Mouse (Mus musculus): ENCODE results near the gene Patl1. TPM values are rescaled to one million over a fixed set of nuclear protein-coding genes. Genes with fewer than 3 reads are reported as not detected.
"Not testable (repeated sequence)": the region's sequence is repeated elsewhere in the genome, so short reads cannot be mapped to it uniquely, and the experiment has no call there.

Patl1 gene
- total and polyA plus RNA-seq, 3 experiments, result 5.4 to 33.5 TPM; not detected in 1

DNA sequence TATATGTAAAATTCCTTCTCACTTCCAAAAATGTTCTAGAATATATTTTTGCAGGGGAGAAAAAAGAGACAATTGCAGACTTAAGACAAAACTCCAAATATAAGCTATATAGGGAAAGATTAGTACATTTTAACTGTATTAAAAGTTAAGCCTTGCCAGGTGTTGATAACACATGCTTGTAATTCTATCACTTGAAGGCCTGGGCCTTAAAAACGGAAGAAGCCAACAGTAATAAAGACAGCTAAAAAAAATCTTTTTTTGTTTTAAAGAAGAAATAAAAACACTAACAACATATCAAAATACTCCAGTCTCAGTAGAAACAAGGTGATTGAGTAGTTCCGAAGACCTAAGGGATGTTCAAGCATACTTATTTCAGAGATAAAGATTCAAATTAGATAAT is 14.2 kb downstream of the Patl1 start:
- no peak overlapping the region for H3K27ac ChIP-seq (ENCODE audit: control insufficient read depth, low read depth, low read length)
- peak; percentile 37 for DNase-seq (ENCODE audit: low read depth, low spot score)
- TF ChIP-seq TAL1 (IDR thresholded peaks at IDR 0.05; ENCODE audit: low read length) (no peak), ZNF384 (IDR thresholded peaks at IDR 0.05; ENCODE audit: low read depth, low read length) (peak; percentile 53; the same call in 1 of the 2 replicates), EP300 (IDR thresholded peaks at IDR 0.05; ENCODE audit: low read depth in 1 of 2, low read length in 2 of 2) (peak; percentile 68 to 73; a peak in 3 of 4 replicates), MXI1 (IDR thresholded peaks at IDR 0.05; ENCODE audit: low read depth, low read length) (peak; percentile 22; the same call in 1 of the 2 replicates), MYC (IDR thresholded peaks at IDR 0.05; ENCODE audit: low read depth, low read length) (peak; percentile 23; the same call in 1 of the 2 replicates), GABPA (IDR thresholded peaks at IDR 0.05; ENCODE audit: low read depth, low read length) (no peak), E2F4 (IDR thresholded peaks at IDR 0.05; ENCODE audit: borderline replicate concordance, low read depth, low read length) (no peak), TCF12 (IDR thresholded peaks at IDR 0.05; ENCODE audit: low read depth, low read length) (peak; percentile 38; the same call in 1 of the 2 replicates), GATA1 (IDR thresholded peaks at IDR 0.05; ENCODE audit: low read depth, low read length) (peak; percentile 50), CHD1 (IDR thresholded peaks at IDR 0.05; ENCODE audit: low read depth, low read length) (no peak), POLR2AphosphoS5 (IDR thresholded peaks at IDR 0.05; ENCODE audit: borderline replicate concordance, low read depth, low read length) (no peak)
- H3K9ac ChIP-seq (ENCODE audit: control insufficient read depth, low read depth, low read length, poor library complexity, severe bottlenecking), result no peak overlapping the region; the same call in 1 of the 2 replicates
- no peaks in the 10 kb centered on the region for H3K27me3 ChIP-seq (ENCODE audit: control insufficient read depth in 1 of 2, insufficient read depth in 2 of 2, low read length in 2 of 2)
- peaks cover 11 to 21% of the 10 kb centered on the region in 2 experiments; a peak in 3 of 4 replicates for H3K4me1 ChIP-seq (ENCODE audit: control insufficient read depth in 1 of 2, insufficient read depth in 2 of 2, low read length in 2 of 2)
- H3K79me2 ChIP-seq (ENCODE audit: control insufficient read depth, insufficient read depth, low read length, poor library complexity), result peaks cover 1% of the 10 kb centered on the region
- H3K36me3 ChIP-seq (ENCODE audit: control insufficient read depth in 1 of 2, insufficient read depth in 2 of 2, low read length in 2 of 2), result peaks cover 20 to 41% of the 10 kb centered on the region in 2 experiments
- H3K9me3 ChIP-seq (replicated peaks; ENCODE audit: insufficient read depth, low read length), result no peaks in the 10 kb centered on the region
- no peak overlapping the region for H3K4me3 ChIP-seq (ENCODE audit: control insufficient read depth in 1 of 2, insufficient read depth in 1 of 2, low read depth in 2 of 2, low read length in 2 of 2)

DNA sequence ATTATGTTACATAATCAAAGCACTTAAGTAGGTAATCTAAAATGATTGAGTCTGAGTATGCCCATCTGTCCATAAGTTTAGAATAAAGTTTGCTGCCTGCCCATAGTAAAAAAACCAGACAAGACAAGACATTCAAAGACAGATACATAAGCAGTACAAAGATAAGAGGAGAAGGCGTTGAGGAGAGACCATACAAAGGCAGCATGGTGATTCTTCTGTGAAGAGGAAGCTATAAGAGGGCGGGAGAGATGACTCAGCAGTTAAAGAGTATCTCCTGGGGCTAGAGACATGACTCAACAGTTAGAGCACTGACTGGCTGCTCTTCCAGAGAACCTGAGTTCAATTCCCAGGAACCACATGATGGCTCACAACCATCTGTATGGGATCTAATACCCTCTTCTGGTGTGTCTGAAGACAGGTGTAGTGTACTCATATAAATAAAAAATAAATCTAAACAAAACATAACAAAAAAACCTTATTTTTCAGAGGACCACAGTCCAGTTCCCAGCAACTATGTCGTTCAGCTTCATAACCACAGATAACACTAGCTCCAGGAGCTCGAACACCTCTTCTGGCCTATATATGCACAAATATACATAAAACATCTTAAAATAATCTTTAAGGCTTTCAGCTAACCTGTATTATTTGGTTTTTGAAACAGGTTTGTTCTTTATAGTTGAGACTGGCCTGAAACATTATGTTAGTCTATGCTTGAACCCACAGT is 16.0 kb downstream of the Patl1 start:
- peak; percentile 96 for DNase-seq (ENCODE audit: low read depth, low spot score)
- Histone ChIP-seq H3K27ac (ENCODE audit: control insufficient read depth, low read depth, low read length) (peak overlapping the region; percentile 62), H3K79me2 (ENCODE audit: control insufficient read depth, insufficient read depth, low read length, poor library complexity) (peaks cover 1% of the 10 kb centered on the region), H3K9me3 (replicated peaks; ENCODE audit: insufficient read depth, low read length) (no peaks in the 10 kb centered on the region), H3K4me1 (ENCODE audit: control insufficient read depth in 1 of 2, insufficient read depth in 2 of 2, low read length in 2 of 2) (peaks cover 9 to 21% of the 10 kb centered on the region in 2 experiments; a peak in 3 of 4 replicates), H3K27me3 (ENCODE audit: control insufficient read depth in 1 of 2, insufficient read depth in 2 of 2, low read length in 2 of 2) (no peaks in the 10 kb centered on the region), H3K36me3 (ENCODE audit: control insufficient read depth in 1 of 2, insufficient read depth in 2 of 2, low read length in 2 of 2) (peaks cover 21 to 38% of the 10 kb centered on the region in 2 experiments), H3K9ac (ENCODE audit: control insufficient read depth, low read depth, low read length, poor library complexity, severe bottlenecking) (0 out of 2 replicates have a peak overlapping the region, but pooled peaks have one; percentile 8), H3K4me3 (ENCODE audit: control insufficient read depth in 1 of 2, insufficient read depth in 1 of 2, low read depth in 2 of 2, low read length in 2 of 2) (no peak overlapping the region)
- peak; percentile 77 for TF ChIP-seq MAX (IDR thresholded peaks at IDR 0.05; ENCODE audit: low read length)
- TF ChIP-seq MAFK (IDR thresholded peaks at IDR 0.05; ENCODE audit: borderline replicate concordance, low read depth, low read length), result peak; percentile 96
- TF ChIP-seq TAL1 (IDR thresholded peaks at IDR 0.05; ENCODE audit: low read length), result peak; percentile 48
- TF ChIP-seq EP300 (IDR thresholded peaks at IDR 0.05; ENCODE audit: low read depth in 1 of 2, low read length in 2 of 2), result peak; percentile 82
- TF ChIP-seq BHLHE40 (IDR thresholded peaks at IDR 0.05; ENCODE audit: borderline replicate concordance, low read depth, low read length), result no peak
- TF ChIP-seq JUND (IDR thresholded peaks at IDR 0.05; ENCODE audit: low read depth, low read length), result peak; percentile 75
- peak; percentile 91 for TF ChIP-seq ETS1 (IDR thresholded peaks at IDR 0.05; ENCODE audit: low read depth, low read length)
- TF ChIP-seq MYC (IDR thresholded peaks at IDR 0.05; ENCODE audit: low read depth, low read length), result peak; percentile 91
- TF ChIP-seq TBP (IDR thresholded peaks at IDR 0.05; ENCODE audit: low read depth, low read length), result no peak
- TF ChIP-seq MAZ (IDR thresholded peaks at IDR 0.05; ENCODE audit: low read depth, low read length), result no peak
- peak; percentile 93 for TF ChIP-seq SIN3A (IDR thresholded peaks at IDR 0.05; ENCODE audit: low read length)
- peak; percentile 80 for TF ChIP-seq GATA1 (IDR thresholded peaks at IDR 0.05; ENCODE audit: low read depth, low read length)
- TF ChIP-seq GABPA (IDR thresholded peaks at IDR 0.05; ENCODE audit: low read depth, low read length), result peak; percentile 91
- 0 out of 2 replicates have a peak, but pooled peaks have one; percentile 12 for TF ChIP-seq HCFC1 (IDR thresholded peaks at IDR 0.05; ENCODE audit: low read depth, low read length)
- no peak for TF ChIP-seq CTCF (IDR thresholded peaks at IDR 0.05 in 2 of 3, conservative IDR thresholded peaks at IDR 0.05 in 1 of 3; ENCODE audit: control insufficient read depth in 1 of 3, insufficient read depth in 1 of 3, low read depth in 2 of 3, low read length in 3 of 3, poor library complexity in 1 of 3, severe bottlenecking in 1 of 3)
- peak; percentile 93 for TF ChIP-seq MXI1 (IDR thresholded peaks at IDR 0.05; ENCODE audit: low read depth, low read length)
- TF ChIP-seq ZNF384 (IDR thresholded peaks at IDR 0.05; ENCODE audit: low read depth, low read length), result peak; percentile 89
- TF ChIP-seq TCF12 (IDR thresholded peaks at IDR 0.05; ENCODE audit: low read depth, low read length), result peak; percentile 62
- no peak for TF ChIP-seq E2F4 (IDR thresholded peaks at IDR 0.05; ENCODE audit: borderline replicate concordance, low read depth, low read length)

DNA sequence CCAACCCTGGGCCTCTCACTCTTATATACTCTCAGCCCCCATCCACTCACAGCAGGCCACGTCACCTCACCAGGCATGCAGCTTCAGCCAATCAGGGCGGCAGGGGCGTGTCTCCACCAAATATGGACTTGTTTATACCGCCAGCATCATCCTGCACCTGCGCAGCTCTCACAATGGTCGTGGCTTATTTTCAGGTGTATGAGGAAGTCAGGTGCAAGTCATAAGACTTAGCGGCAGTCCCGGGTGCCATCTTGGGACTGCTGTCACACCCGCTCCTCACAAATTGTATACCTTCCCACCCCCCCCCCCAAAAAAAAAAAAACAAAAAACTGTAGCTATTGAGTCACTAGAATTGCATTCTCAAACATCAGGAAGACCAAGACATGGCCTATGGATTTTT is 34.3 kb downstream of the Patl1 start:
- not testable (repeated sequence) for DNase-seq (ENCODE audit: low read depth, low spot score)

More for the DNA sequence above, 34.3 kb downstream of the Patl1 start:
- H3K4me1 ChIP-seq (ENCODE audit: control insufficient read depth in 1 of 2, insufficient read depth in 2 of 2, low read length in 2 of 2); H3K27ac ChIP-seq (ENCODE audit: control insufficient read depth, low read depth, low read length); H3K27me3 ChIP-seq (ENCODE audit: control insufficient read depth in 1 of 2, insufficient read depth in 2 of 2, low read length in 2 of 2); H3K4me3 ChIP-seq (ENCODE audit: control insufficient read depth in 1 of 2, insufficient read depth in 1 of 2, low read depth in 2 of 2, low read length in 2 of 2); H3K9ac ChIP-seq (ENCODE audit: control insufficient read depth, low read depth, low read length, poor library complexity, severe bottlenecking); H3K36me3 ChIP-seq (ENCODE audit: control insufficient read depth in 1 of 2, insufficient read depth in 2 of 2, low read length in 2 of 2); H3K9me3 ChIP-seq (replicated peaks; ENCODE audit: insufficient read depth, low read length); H3K79me2 ChIP-seq (ENCODE audit: control insufficient read depth, insufficient read depth, low read length, poor library complexity): not testable (repeated sequence)
